Comparison of ENCODE assay signal across 8 mouse cellular contexts in genomic region chr5:64579494-64580339, GRCm38 (mm10).
DNase-seq lines count a peak whose midpoint lies in the region; ATAC-seq and TF ChIP-seq lines count a peak whose summit lies in the region.

No protein-coding gene starts in this region.

- WGBS in hindbrain, postnatal 0 days, result 10% methylated on average over 14 of the region's 14 CpGs
- WGBS in liver, embryonic 13.5 days (ENCODE audit: insufficient replicate concordance), result 16% methylated on average over 14 of the region's 14 CpGs
- 6% methylated on average over 14 of the region's 14 CpGs for WGBS in neural tube, embryonic 13.5 days

- no peaks in the 10 kb centered on the region for H3K27me3 ChIP-seq in hindbrain, postnatal 0 days (ENCODE audit: insufficient read depth, low read length)
- H3K27me3 ChIP-seq in liver, embryonic 13.5 days, result no peaks in the 10 kb centered on the region
- 0 out of 2 replicates have a peak, but pooled peaks cover 3% of the 10 kb centered on the region for H3K27me3 ChIP-seq in neural tube, embryonic 13.5 days

- TF ChIP-seq POLR2A in brain, embryonic 14.5 days (IDR thresholded peaks at IDR 0.05; ENCODE audit: borderline replicate concordance, extremely low read depth, insufficient read depth, insufficient read length, poor library complexity, severe bottlenecking), result no peak

- peak overlapping the region; percentile 52 for H3K4me3 ChIP-seq in gastrocnemius, adult 2 months
- H3K4me3 ChIP-seq in hindbrain, postnatal 0 days (ENCODE audit: low read length), result no peak overlapping the region
- H3K4me3 ChIP-seq in liver, embryonic 13.5 days (replicated peaks), result peak overlapping the region; percentile 34
- no peak overlapping the region for H3K4me3 ChIP-seq in neural tube, embryonic 13.5 days

- peaks cover 7% of the 10 kb centered on the region for H3K4me1 ChIP-seq in hindbrain, postnatal 0 days (ENCODE audit: insufficient read depth, low read length)
- H3K4me1 ChIP-seq in liver, embryonic 13.5 days (replicated peaks), result peaks cover 66% of the 10 kb centered on the region
- peaks cover 14% of the 10 kb centered on the region for H3K4me1 ChIP-seq in neural tube, embryonic 13.5 days (replicated peaks)

- H3K36me3 ChIP-seq in hindbrain, postnatal 0 days (ENCODE audit: insufficient read depth, low read length), result no peaks in the 10 kb centered on the region
- no peaks in the 10 kb centered on the region for H3K36me3 ChIP-seq in liver, embryonic 13.5 days
- no peaks in the 10 kb centered on the region for H3K36me3 ChIP-seq in neural tube, embryonic 13.5 days

- H3K9me3 ChIP-seq in hindbrain, postnatal 0 days (ENCODE audit: low read length), result no peaks in the 10 kb centered on the region
- no peaks in the 10 kb centered on the region for H3K9me3 ChIP-seq in liver, embryonic 13.5 days (replicated peaks)
- no peaks in the 10 kb centered on the region for H3K9me3 ChIP-seq in neural tube, embryonic 13.5 days

- TF ChIP-seq CTCF in brain, embryonic 14.5 days (IDR thresholded peaks at IDR 0.05; ENCODE audit: borderline replicate concordance, extremely low read depth, insufficient read depth, insufficient read length), result no peak
- TF ChIP-seq CTCF in gastrocnemius, adult 2 months (IDR thresholded peaks at IDR 0.05), result no peak
- TF ChIP-seq CTCF in hindbrain, postnatal 0 days (IDR thresholded peaks at IDR 0.05; ENCODE audit: low read depth), result no peak

- intact Hi-C loops in gastrocnemius, adult 2 months (cut with DNase I), result loop anchor here (5.0 kb wide), 1 partner anchor 233 kb away; no protein-coding TSS in a partner anchor

- peak; percentile 98 for DNase-seq in NIH3T3 (ENCODE audit: low read depth)
- peak; percentile 87 for DNase-seq in brain, embryonic 14.5 days (ENCODE audit: low read depth)
- peak; percentile 67 for DNase-seq in gastrocnemius, adult 2 months
- DNase-seq in hindbrain, postnatal 0 days (ENCODE audit: low spot score), result no peak
- DNase-seq in liver, embryonic 13.5 days, result peak; percentile 51
- no peak for DNase-seq in right cerebral cortex, postnatal 25 days
- DNase-seq in left cerebral cortex, adult 9 months (ENCODE audit: low spot score in 2 of 2), result no peak

- peak; percentile 38; the same call in 1 of the 2 replicates for ATAC-seq in hindbrain, postnatal 0 days
- ATAC-seq in liver, embryonic 13.5 days (ENCODE audit: low read depth), result peak; percentile 82
- ATAC-seq in neural tube, embryonic 13.5 days (ENCODE audit: low read depth), result peak; percentile 85

- peak overlapping the region; percentile 30 for H3K4me2 ChIP-seq in hindbrain, postnatal 0 days (ENCODE audit: low read depth, low read length)
- H3K4me2 ChIP-seq in liver, embryonic 13.5 days, result peak overlapping the region; percentile 71
- peak overlapping the region; percentile 40 for H3K4me2 ChIP-seq in neural tube, embryonic 13.5 days

- H3K9ac ChIP-seq in hindbrain, postnatal 0 days (replicated peaks; ENCODE audit: low read length), result no peak overlapping the region
- peak overlapping the region; percentile 65 for H3K9ac ChIP-seq in liver, embryonic 13.5 days
- no peak overlapping the region for H3K9ac ChIP-seq in neural tube, embryonic 13.5 days

- peak overlapping the region; percentile 82 for H3K27ac ChIP-seq in gastrocnemius, adult 2 months
- no peak overlapping the region for H3K27ac ChIP-seq in hindbrain, postnatal 0 days
- peak overlapping the region; percentile 93 for H3K27ac ChIP-seq in liver, embryonic 13.5 days
- H3K27ac ChIP-seq in neural tube, embryonic 13.5 days (replicated peaks), result peak overlapping the region; percentile 43

Comparison
In these comparisons a context has a peak if more than half of its experiments do, and no peak if none do; other contexts are left out.
1. DNase-seq: peak in NIH3T3 (single experiment), brain, embryonic 14.5 days (single experiment), gastrocnemius, adult 2 months (single experiment) and liver, embryonic 13.5 days (single experiment); none in hindbrain, postnatal 0 days (single experiment), right cerebral cortex, postnatal 25 days (single experiment) and left cerebral cortex, adult 9 months (0 of 2).
2. H3K4me3 ChIP-seq: peak in gastrocnemius, adult 2 months (single experiment) and liver, embryonic 13.5 days (single experiment); none in hindbrain, postnatal 0 days (single experiment) and neural tube, embryonic 13.5 days (single experiment).
3. Peak in every context shown above with its lines, with median percentiles within 50 percentile points of each other: ATAC-seq and H3K4me2 ChIP-seq.